Mouse (Mus musculus): ENCODE data around the gene Arhgap15.

Gene Arhgap15

GRCm38 (mm10) chr2:44192058-44192457, 443.4 kb downstream of the Arhgap15 start:
- no peak for DNase-seq

DNA sequence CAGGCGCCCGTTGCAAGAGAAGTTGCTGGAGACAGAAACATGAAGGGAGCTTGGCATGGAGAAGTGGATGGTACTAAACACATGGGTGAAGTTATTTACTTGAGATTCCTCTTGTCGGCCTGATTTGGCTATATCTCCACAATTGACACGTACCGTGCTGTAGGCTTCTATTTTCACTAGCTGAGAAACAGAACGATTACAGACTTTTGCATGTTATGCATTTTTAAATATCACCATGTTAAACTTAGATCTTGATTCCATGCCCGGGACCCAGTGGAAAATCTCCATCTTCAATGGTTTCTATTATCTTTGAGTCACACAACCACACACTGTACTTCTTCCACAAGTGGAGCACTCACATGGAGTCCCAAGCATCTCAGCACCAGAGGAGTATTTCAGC, 466.9 kb downstream of the Arhgap15 start:
- DNase-seq = no peak

DNA sequence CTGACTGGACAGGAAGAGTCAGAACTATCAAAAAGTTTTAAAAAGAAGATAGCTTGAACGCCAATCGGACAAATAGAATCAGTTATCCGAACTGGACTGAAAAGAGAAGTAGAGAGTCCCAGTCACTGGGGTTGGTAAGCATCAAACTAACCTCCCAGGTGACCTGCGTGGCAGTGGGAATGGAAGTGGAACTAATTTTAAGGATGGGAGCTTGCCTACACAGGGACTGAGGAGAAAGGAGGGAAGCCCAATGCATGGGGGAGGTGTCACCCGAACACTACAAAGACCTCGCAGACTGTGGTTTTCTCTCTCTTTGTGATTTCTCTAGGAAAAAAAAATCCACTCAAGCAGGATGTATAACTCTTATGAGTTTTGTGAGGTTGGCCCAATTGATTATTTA, 469.2 kb downstream of the Arhgap15 start:
- no peak for DNase-seq

- DNase-seq = no peak
Measured at GRCm38 (mm10) chr2:44218317-44218716, 469.7 kb downstream of the Arhgap15 start.

- DNase-seq = no peak
Measured at GRCm38 (mm10) chr2:44221686-44222085, 473.1 kb downstream of the Arhgap15 start.

DNA sequence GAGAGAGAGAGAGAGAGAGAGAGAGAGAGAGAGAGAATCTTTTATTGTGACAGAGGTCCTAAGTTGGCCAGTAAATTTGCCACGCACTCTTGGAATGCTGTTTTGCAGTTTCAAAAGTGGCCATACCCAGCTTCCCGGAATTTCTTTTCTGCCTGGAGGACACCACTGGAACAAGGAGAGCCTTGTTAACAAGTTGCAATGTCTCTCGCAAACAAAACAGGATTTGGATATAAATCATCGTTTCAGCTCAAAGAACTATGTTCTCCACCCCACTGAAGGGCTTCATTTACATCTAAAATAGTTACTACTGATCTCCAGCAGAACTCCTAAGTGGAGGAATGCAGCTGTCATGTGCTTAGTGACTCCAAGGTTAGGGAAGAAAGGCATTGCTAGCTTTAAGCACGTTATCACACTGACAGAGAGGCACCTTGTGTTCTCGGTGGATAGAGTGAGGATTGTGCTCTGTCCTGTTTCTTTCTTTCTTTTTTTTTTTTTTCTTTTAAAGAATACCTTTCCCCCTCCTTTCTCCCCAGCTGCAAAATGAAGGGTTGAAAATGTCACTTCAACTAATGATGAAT, 473.6 kb downstream of the Arhgap15 start:
- DNase-seq = no peak

DNA sequence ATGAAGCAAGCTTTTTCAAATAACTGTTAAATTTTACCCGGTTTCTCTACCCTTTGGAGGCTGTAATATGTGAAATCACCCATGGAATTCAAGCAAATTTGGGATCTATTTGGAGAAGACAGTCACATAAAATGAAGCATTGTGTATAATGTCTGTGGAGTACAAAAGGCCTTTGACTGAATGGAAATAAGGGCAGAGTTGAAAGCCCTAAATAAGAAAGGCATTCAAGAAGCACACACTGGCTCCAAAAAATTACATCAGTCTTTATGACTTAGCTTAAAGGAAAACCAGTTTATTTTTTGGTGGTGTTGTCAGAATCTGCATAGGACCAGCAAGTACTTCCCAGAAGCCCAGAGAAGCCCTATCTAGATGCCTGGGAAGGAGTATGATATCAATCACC, 486.2 kb downstream of the Arhgap15 start:
- no peak for DNase-seq

DNA sequence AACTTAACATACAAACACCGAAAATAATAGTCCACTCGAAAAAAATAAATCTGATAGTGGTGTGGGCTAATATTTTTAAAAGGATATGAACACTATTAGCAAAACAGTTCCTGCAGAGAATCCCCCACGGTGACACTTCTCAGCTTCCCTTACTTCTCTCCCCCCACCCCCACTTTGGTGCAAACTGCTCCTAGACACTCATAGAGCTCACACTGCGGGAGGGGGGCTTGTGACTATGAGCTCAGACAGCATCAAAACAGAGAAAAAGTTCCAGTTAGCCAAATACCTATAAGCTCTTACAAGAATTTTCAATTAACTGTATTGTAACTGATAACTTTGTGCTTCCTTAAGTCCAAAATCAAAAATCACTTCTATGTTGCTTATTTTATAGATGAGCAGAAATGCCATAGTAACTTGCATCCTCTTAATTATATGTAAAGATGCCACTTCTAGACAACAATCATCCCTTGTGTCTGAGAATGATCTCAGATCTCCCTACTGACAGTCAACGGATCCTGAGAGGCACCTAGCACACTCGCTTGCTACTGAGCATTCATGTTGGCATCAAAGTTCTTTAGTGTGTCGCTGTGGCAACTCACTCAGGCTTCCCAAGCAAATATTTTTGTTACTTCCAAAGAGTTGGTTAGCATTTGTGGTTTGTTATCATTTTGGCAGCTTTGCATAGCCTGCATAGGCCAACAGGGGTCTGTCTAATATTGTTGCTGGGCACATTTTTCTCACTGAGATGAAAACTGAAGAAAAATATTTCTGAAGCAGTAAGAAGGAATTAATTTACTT, 493.2 kb downstream of the Arhgap15 start:
- no peak for DNase-seq

DNA sequence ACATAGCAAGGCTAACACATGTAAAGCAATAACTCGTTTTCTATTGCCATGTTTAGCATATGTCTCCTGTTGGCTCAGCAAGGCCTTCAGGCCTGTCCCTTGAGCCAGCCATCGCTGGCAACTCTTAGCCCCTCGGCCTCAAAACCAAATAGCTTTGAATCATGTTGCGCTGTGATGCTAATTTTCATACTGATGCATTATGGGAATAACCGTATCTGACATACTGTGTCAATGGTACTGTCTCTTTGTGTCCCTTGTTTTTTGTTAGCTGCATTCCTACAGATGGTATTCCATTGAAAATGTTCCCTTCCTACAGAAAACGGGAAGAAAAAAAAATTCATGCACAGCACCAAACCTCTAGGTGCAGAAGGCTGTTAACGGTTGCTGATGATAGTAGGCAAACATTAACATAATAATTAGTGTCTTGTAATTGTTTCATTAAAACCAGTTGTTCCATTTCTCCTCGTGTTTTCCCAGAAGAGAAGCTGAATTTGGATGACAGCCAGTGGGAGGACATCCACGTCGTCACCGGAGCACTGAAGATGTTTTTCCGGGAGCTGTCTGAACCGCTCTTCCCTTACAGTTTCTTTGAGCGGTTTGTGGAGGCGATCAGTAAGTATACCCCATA, 494.1 kb downstream of the Arhgap15 start:
- peak in 1 of 2 experiments; percentile 7 for DNase-seq

GRCm38 (mm10) chr2:44255343-44255742, 506.7 kb downstream of the Arhgap15 start:
- no peak for DNase-seq

- DNase-seq = no peak
Measured at GRCm38 (mm10) chr2:44257946-44258345, 509.3 kb downstream of the Arhgap15 start.

- DNase-seq = no peak
Measured at GRCm38 (mm10) chr2:44271455-44272346, 523.1 kb downstream of the Arhgap15 start.

- DNase-seq = no peak
Measured at GRCm38 (mm10) chr2:44272606-44273005, 524.0 kb downstream of the Arhgap15 start.

- no peak for DNase-seq
Measured at GRCm38 (mm10) chr2:44274425-44274824, 525.8 kb downstream of the Arhgap15 start.

DNA sequence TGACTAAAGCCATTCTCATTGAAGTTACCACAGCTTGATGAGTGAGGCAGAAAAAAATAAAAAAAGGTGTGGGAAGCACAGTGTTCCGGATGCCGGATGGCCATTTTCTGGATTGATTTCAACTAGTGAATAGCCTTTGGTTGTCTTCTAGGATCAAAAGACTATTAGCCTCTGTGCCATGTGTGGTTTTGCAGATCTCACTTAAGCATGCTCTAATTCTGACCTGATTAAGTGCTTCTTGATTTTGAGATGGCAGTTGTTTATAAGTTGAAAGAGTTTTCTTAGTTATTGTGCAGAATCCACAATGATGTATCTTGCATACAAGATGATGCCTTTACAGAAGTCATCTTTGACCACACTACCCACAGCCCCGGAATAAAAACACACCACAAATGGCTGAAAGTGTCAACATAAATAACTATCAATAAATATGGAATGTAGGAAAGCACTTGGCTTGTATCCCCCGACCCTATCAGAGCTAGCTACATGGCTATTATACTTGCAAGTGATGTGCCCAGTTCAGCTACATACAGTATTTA, 537.6 kb downstream of the Arhgap15 start:
- no peak for DNase-seq

GRCm38 (mm10) chr2:44299156-44299555, 550.5 kb downstream of the Arhgap15 start:
- DNase-seq = no peak

DNA sequence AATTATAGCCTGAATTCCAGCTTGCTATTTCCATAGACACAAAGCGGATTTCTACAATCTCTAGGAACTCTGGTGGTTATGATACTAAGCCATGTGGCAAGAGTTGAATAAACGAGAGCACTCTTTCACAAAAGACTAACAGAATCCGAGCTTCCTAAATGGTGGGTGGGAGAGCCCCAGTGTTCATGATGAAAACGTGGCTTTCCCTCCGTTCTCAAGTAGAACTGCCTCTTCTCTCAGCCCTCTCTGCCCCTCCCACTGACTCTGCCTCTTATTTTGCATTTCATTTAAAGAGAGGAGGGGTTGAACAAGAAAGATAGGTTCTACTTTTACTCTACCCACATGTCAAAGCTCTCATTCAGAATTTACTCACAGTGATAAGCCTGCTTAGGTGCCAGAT, 551.3 kb downstream of the Arhgap15 start:
- DNase-seq = no peak

- no peak for DNase-seq
Measured at GRCm38 (mm10) chr2:44300466-44300865, 551.8 kb downstream of the Arhgap15 start.

- DNase-seq = no peak
Measured at GRCm38 (mm10) chr2:44304261-44304970, 555.8 kb downstream of the Arhgap15 start.

GRCm38 (mm10) chr2:44304971-44305808, 556.6 kb downstream of the Arhgap15 start:
- no peak for DNase-seq

GRCm38 (mm10) chr2:44306137-44306536, 557.5 kb downstream of the Arhgap15 start:
- DNase-seq = no peak

All from lung, postnatal 4 days (tissue).